Mouse (Mus musculus): ENCODE measurements around the gene Mvk. TPM values are rescaled to one million over a fixed set of nuclear protein-coding genes. Genes with fewer than 3 reads are reported as not detected.

Mvk gene
- total RNA-seq (2014; rRNA removed) = 113 and 115 TPM in 2 replicates
- polyA plus RNA-seq (2015; fragmentation: Nextera tagmentation; extraction: Ambion mirVana) = 70.6 and 73.0 TPM in 2 replicates

GRCm38 (mm10) chr5:114443566-114444367 is at the start of gene Mvk, which contains the start of gene Mmab:
Gene Mvk, plus strand, starts transcription at chr5:114444269.
Gene Mmab, minus strand, starts transcription at chr5:114444060.
- peak within 1 kb of the TSS; percentile 91 for H3K4me2 ChIP-seq (ENCODE audit: low read depth, low read length, poor library complexity, severe bottlenecking)
- peak within 1 kb of the TSS; percentile 72 for H3K9ac ChIP-seq (replicated peaks; ENCODE audit: low read length, poor library complexity, severe bottlenecking)
- 3% methylated on average over 43 of the region's 43 CpGs for WGBS
- DNase-seq (ENCODE audit: low spot score) (peak; percentile 100), ATAC-seq (ENCODE audit: low FRiP score) (peak; percentile 97)
- H3K27me3 ChIP-seq (ENCODE audit: insufficient read depth, low read length) = no peaks in the 10 kb centered on the region
- no peak for TF ChIP-seq CTCF (IDR thresholded peaks at IDR 0.05)
- H3K27ac ChIP-seq (ENCODE audit: low read depth, low read length) = peak within 1 kb of the TSS; percentile 73
- H3K9me3 ChIP-seq (ENCODE audit: low read length) = no peaks in the 10 kb centered on the region
- peaks cover 6% of the 10 kb centered on the region; the same call in 1 of the 2 replicates for H3K36me3 ChIP-seq (ENCODE audit: insufficient read depth, low read length)
- peak within 1 kb of the TSS; percentile 63 for H3K4me3 ChIP-seq (ENCODE audit: low read depth, low read length)
- H3K4me1 ChIP-seq (ENCODE audit: insufficient read depth, low read length) = peaks cover 6% of the 10 kb centered on the region

- TF ChIP-seq CTCF (IDR thresholded peaks at IDR 0.05) = no peak
- DNase-seq (ENCODE audit: low spot score) (no peak), ATAC-seq (ENCODE audit: low FRiP score) (no peak)
- Histone ChIP-seq H3K4me1 (ENCODE audit: insufficient read depth, low read length) (no peaks in the 10 kb centered on the region), H3K4me3 (ENCODE audit: low read depth, low read length) (no peak overlapping the region), H3K9ac (replicated peaks; ENCODE audit: low read length, poor library complexity, severe bottlenecking) (no peak overlapping the region), H3K36me3 (ENCODE audit: insufficient read depth, low read length) (peaks cover 89% of the 10 kb centered on the region), H3K27me3 (ENCODE audit: insufficient read depth, low read length) (no peaks in the 10 kb centered on the region), H3K4me2 (ENCODE audit: low read depth, low read length, poor library complexity, severe bottlenecking) (no peak overlapping the region), H3K27ac (ENCODE audit: low read depth, low read length) (no peak overlapping the region), H3K9me3 (ENCODE audit: low read length) (no peaks in the 10 kb centered on the region)
- WGBS = 94% methylated on average over 14 of the region's 14 CpGs
These were observed 37.5 kb upstream of the Mvk start for GRCm38 (mm10) chr5:114406592-114406991.

GRCm38 (mm10) chr5:114407269-114407668 is 36.8 kb upstream of the Mvk start:
- no peaks in the 10 kb centered on the region for H3K4me1 ChIP-seq (ENCODE audit: insufficient read depth, low read length)
- H3K9ac ChIP-seq (replicated peaks; ENCODE audit: low read length, poor library complexity, severe bottlenecking) = no peak overlapping the region
- ATAC-seq (ENCODE audit: low FRiP score) (no peak), DNase-seq (ENCODE audit: low spot score) (peak; percentile 55)
- no peak overlapping the region for H3K4me3 ChIP-seq (ENCODE audit: low read depth, low read length)
- no peak overlapping the region for H3K4me2 ChIP-seq (ENCODE audit: low read depth, low read length, poor library complexity, severe bottlenecking)
- no peaks in the 10 kb centered on the region for H3K9me3 ChIP-seq (ENCODE audit: low read length)
- no peak for TF ChIP-seq CTCF (IDR thresholded peaks at IDR 0.05)
- H3K27ac ChIP-seq (ENCODE audit: low read depth, low read length) = no peak overlapping the region
- H3K36me3 ChIP-seq (ENCODE audit: insufficient read depth, low read length) = peaks cover 89% of the 10 kb centered on the region
- H3K27me3 ChIP-seq (ENCODE audit: insufficient read depth, low read length) = no peaks in the 10 kb centered on the region
- 76% methylated on average over 10 of the region's 10 CpGs for WGBS

GRCm38 (mm10) chr5:114407810-114408209 is 36.3 kb upstream of the Mvk start:
- Histone ChIP-seq H3K4me3 (ENCODE audit: low read depth, low read length) (no peak overlapping the region), H3K4me2 (ENCODE audit: low read depth, low read length, poor library complexity, severe bottlenecking) (no peak overlapping the region), H3K27me3 (ENCODE audit: insufficient read depth, low read length) (no peaks in the 10 kb centered on the region), H3K9me3 (ENCODE audit: low read length) (no peaks in the 10 kb centered on the region), H3K4me1 (ENCODE audit: insufficient read depth, low read length) (no peaks in the 10 kb centered on the region), H3K36me3 (ENCODE audit: insufficient read depth, low read length) (peaks cover 89% of the 10 kb centered on the region), H3K9ac (replicated peaks; ENCODE audit: low read length, poor library complexity, severe bottlenecking) (no peak overlapping the region), H3K27ac (ENCODE audit: low read depth, low read length) (no peak overlapping the region)
- WGBS = 95% methylated on average over 9 of the region's 9 CpGs
- ATAC-seq (ENCODE audit: low FRiP score) (no peak), DNase-seq (ENCODE audit: low spot score) (no peak)
- no peak for TF ChIP-seq CTCF (IDR thresholded peaks at IDR 0.05)

- no peaks in the 10 kb centered on the region for H3K27me3 ChIP-seq (ENCODE audit: insufficient read depth, low read length)
- ATAC-seq (ENCODE audit: low FRiP score) (no peak), DNase-seq (ENCODE audit: low spot score) (no peak)
- no peak overlapping the region for H3K4me3 ChIP-seq (ENCODE audit: low read depth, low read length)
- no peaks in the 10 kb centered on the region for H3K9me3 ChIP-seq (ENCODE audit: low read length)
- peaks cover 86% of the 10 kb centered on the region for H3K36me3 ChIP-seq (ENCODE audit: insufficient read depth, low read length)
- H3K4me2 ChIP-seq (ENCODE audit: low read depth, low read length, poor library complexity, severe bottlenecking) = no peak overlapping the region
- no peak overlapping the region for H3K9ac ChIP-seq (replicated peaks; ENCODE audit: low read length, poor library complexity, severe bottlenecking)
- 94% methylated on average over 11 of the region's 11 CpGs for WGBS
- no peaks in the 10 kb centered on the region for H3K4me1 ChIP-seq (ENCODE audit: insufficient read depth, low read length)
- H3K27ac ChIP-seq (ENCODE audit: low read depth, low read length) = no peak overlapping the region
- no peak for TF ChIP-seq CTCF (IDR thresholded peaks at IDR 0.05)
These were observed 35.2 kb upstream of the Mvk start for GRCm38 (mm10) chr5:114408846-114409245.

- TF ChIP-seq CTCF (IDR thresholded peaks at IDR 0.05) = no peak
- H3K4me3 ChIP-seq (ENCODE audit: low read depth, low read length) = no peak overlapping the region
- no peak overlapping the region for H3K4me2 ChIP-seq (ENCODE audit: low read depth, low read length, poor library complexity, severe bottlenecking)
- no peaks in the 10 kb centered on the region for H3K27me3 ChIP-seq (ENCODE audit: insufficient read depth, low read length)
- no peak for ATAC-seq (ENCODE audit: low FRiP score)
- H3K36me3 ChIP-seq (ENCODE audit: insufficient read depth, low read length) = peaks cover 88% of the 10 kb centered on the region
- DNase-seq (ENCODE audit: low spot score) = no peak
- 91% methylated on average over 13 of the region's 13 CpGs for WGBS
- H3K27ac ChIP-seq (ENCODE audit: low read depth, low read length) = no peak overlapping the region
- no peaks in the 10 kb centered on the region for H3K4me1 ChIP-seq (ENCODE audit: insufficient read depth, low read length)
- H3K9ac ChIP-seq (replicated peaks; ENCODE audit: low read length, poor library complexity, severe bottlenecking) = no peak overlapping the region
- H3K9me3 ChIP-seq (ENCODE audit: low read length) = no peaks in the 10 kb centered on the region
These were observed 33.6 kb upstream of the Mvk start for GRCm38 (mm10) chr5:114410429-114410828.
